Comparison of ENCODE assay signal across 27 mouse cellular contexts in genomic region chr12:81885982-81886381, GRCm38 (mm10). TPM values are rescaled to one million over a fixed set of nuclear protein-coding genes. Genes with fewer than 3 reads are reported as not detected.
DNase-seq lines count a peak whose midpoint lies in the region; ATAC-seq and TF ChIP-seq lines count a peak whose summit lies in the region.
"Had no signal": no experiment of that assay in that cellular context is flagged by ENCODE, and none has a peak within 500 bp of the region (broad histone marks: within the 10 kb centered on the region; RNA-seq: fewer than 3 reads in every experiment).

No protein-coding gene starts in this region.

- H3K4me2 ChIP-seq in lung, postnatal 0 days (replicated peaks; ENCODE audit: low read depth, low read length), result no peak overlapping the region
- H3K4me2 ChIP-seq in intestine, embryonic 15.5 days (replicated peaks), result no peak overlapping the region
- H3K4me2 ChIP-seq: embryonic facial prominence, embryonic 13.5 days; forebrain, embryonic 12.5 days; forebrain, embryonic 15.5 days; heart, embryonic 13.5 days; hindbrain, embryonic 13.5 days had no signal

- intact Hi-C loops in heart, postnatal 10 days (cut with DNase I), result no loop called here

- peak; percentile 34 for DNase-seq in heart, adult 11 months
- DNase-seq in heart, postnatal 10 days, result no peak
- no peak for DNase-seq in lung, postnatal 0 days (ENCODE audit: low spot score)
- DNase-seq in lung, postnatal 36 days, result no peak
- DNase-seq in embryo, embryonic 11 days, result no peak
- DNase-seq in frontal cortex, postnatal 36 days (ENCODE audit: low spot score in 2 of 2), result no peak
- DNase-seq: adrenal gland, adult 8-10 months; adrenal gland, postnatal 25 days; B cell, adult 2 months; cerebellum, adult 18-20 months; cerebellum, adult 9-10 months; cerebellum, postnatal 14 days; gastrocnemius, postnatal 25 days; heart, adult 18-20 months; heart, postnatal 36 days; kidney, adult 18-20 months; kidney, adult 9 months had no signal

- TF ChIP-seq CTCF in lung, postnatal 0 days (IDR thresholded peaks at IDR 0.05), result no peak

- no peaks in the 10 kb centered on the region for H3K9me3 ChIP-seq in lung, postnatal 0 days (ENCODE audit: low read length)
- no peaks in the 10 kb centered on the region for H3K9me3 ChIP-seq in intestine, embryonic 15.5 days
- H3K9me3 ChIP-seq: embryonic facial prominence, embryonic 13.5 days; forebrain, embryonic 12.5 days; forebrain, embryonic 15.5 days; heart, embryonic 13.5 days; hindbrain, embryonic 10.5 days; hindbrain, embryonic 13.5 days had no signal

- no peak overlapping the region for H3K27ac ChIP-seq in lung, postnatal 0 days (ENCODE audit: low read length)
- H3K27ac ChIP-seq in intestine, embryonic 15.5 days, result 0 out of 2 replicates have a peak overlapping the region, but pooled peaks have one; percentile 15
- H3K27ac ChIP-seq: embryonic facial prominence, embryonic 13.5 days; forebrain, embryonic 12.5 days; forebrain, embryonic 15.5 days; heart, embryonic 13.5 days; hindbrain, embryonic 10.5 days; hindbrain, embryonic 13.5 days had no signal

- TF ChIP-seq EP300 in lung, postnatal 0 days (IDR thresholded peaks at IDR 0.05), result no peak

- H3K36me3 ChIP-seq in lung, postnatal 0 days (ENCODE audit: insufficient read depth, low read length), result no peaks in the 10 kb centered on the region
- H3K36me3 ChIP-seq in intestine, embryonic 15.5 days, result no peaks in the 10 kb centered on the region
- H3K36me3 ChIP-seq: embryonic facial prominence, embryonic 13.5 days; forebrain, embryonic 12.5 days; forebrain, embryonic 15.5 days; heart, embryonic 13.5 days; hindbrain, embryonic 10.5 days; hindbrain, embryonic 13.5 days had no signal

- no peak overlapping the region for H3K9ac ChIP-seq in lung, postnatal 0 days (replicated peaks; ENCODE audit: low read depth)
- H3K9ac ChIP-seq in intestine, embryonic 15.5 days, result no peak overlapping the region
- H3K9ac ChIP-seq: embryonic facial prominence, embryonic 13.5 days; forebrain, embryonic 12.5 days; forebrain, embryonic 15.5 days; heart, embryonic 13.5 days; hindbrain, embryonic 13.5 days had no signal

- ATAC-seq in lung, postnatal 0 days, result peak; percentile 40; the same call in 1 of the 2 replicates
- no peak for ATAC-seq in intestine, embryonic 15.5 days
- ATAC-seq: activated CD4-positive, CD25-positive, alpha-beta regulatory T cell, adult 4 months; forebrain, embryonic 15.5 days; hindbrain, embryonic 16.5 days had no signal

- no peak overlapping the region for H3K4me3 ChIP-seq in lung, postnatal 0 days (ENCODE audit: low read depth, low read length)
- H3K4me3 ChIP-seq in intestine, embryonic 15.5 days (replicated peaks), result no peak overlapping the region
- H3K4me3 ChIP-seq: embryonic facial prominence, embryonic 13.5 days; erythroblast, embryonic 14.5 days; forebrain, embryonic 12.5 days; forebrain, embryonic 15.5 days; heart, embryonic 13.5 days; hindbrain, embryonic 10.5 days; hindbrain, embryonic 13.5 days had no signal

- WGBS in lung, postnatal 0 days, result 28% methylated on average over 4 of the region's 4 CpGs
- 33% methylated on average over 4 of the region's 4 CpGs for WGBS in intestine, embryonic 15.5 days

- H3K27me3 ChIP-seq in lung, postnatal 0 days (replicated peaks; ENCODE audit: insufficient read depth, low read length), result no peaks in the 10 kb centered on the region
- H3K27me3 ChIP-seq in intestine, embryonic 15.5 days (replicated peaks), result no peaks in the 10 kb centered on the region
- H3K27me3 ChIP-seq: embryonic facial prominence, embryonic 13.5 days; forebrain, embryonic 12.5 days; forebrain, embryonic 15.5 days; heart, embryonic 13.5 days; hindbrain, embryonic 13.5 days had no signal

- H3K4me1 ChIP-seq in lung, postnatal 0 days (ENCODE audit: insufficient read depth, low read depth, low read length), result peaks cover 3% of the 10 kb centered on the region; the same call in 1 of the 2 replicates
- H3K4me1 ChIP-seq in intestine, embryonic 15.5 days (replicated peaks), result peaks cover 19% of the 10 kb centered on the region

RNA-seq across cellular contexts. Expression of gene Pcnx, which starts 26.2 kb away (rescaled TPM):
- 10 to 100 TPM; 79.2 to 79.6 TPM for total RNA-seq in heart, postnatal 10 days (2021)
- 12.8 and 13.5 TPM in 2 replicates for polyA plus RNA-seq in lung, postnatal 0 days (2015; fragmentation: Nextera tagmentation; extraction: Ambion mirVana)
- polyA plus RNA-seq in intestine, embryonic 15.5 days (2015; fragmentation: Nextera tagmentation; extraction: Ambion mirVana), result 6.8 and 11.6 TPM in 2 replicates
